Mouse (Mus musculus): ENCODE measurements around the gene Gm48551.
A peak's percentile ranks its signal among the peaks of the same experiment; 100 is the strongest.

The Gm48551 gene

GRCm38 (mm10) chr10:81356991-81357844 is 27.0 kb upstream of the Gm48551 start, which contains the start of gene Mfsd12:
Gene Mfsd12, plus strand, starts transcription at chr10:81357491.
- DNase-seq (ENCODE audit: extremely low spot score) = peak; percentile 85

GRCm38 (mm10) chr10:81358209-81358608 is 26.1 kb upstream of the Gm48551 start:
- no peak for DNase-seq (ENCODE audit: extremely low spot score)

- no peak for DNase-seq (ENCODE audit: extremely low spot score)
Observed at GRCm38 (mm10) chr10:81358841-81359240, 25.4 kb upstream of the Gm48551 start.

- DNase-seq (ENCODE audit: extremely low spot score) = no peak
Observed at GRCm38 (mm10) chr10:81360721-81361120, 23.5 kb upstream of the Gm48551 start.

GRCm38 (mm10) chr10:81362336-81362949 is 21.8 kb upstream of the Gm48551 start:
- DNase-seq (ENCODE audit: extremely low spot score) = no peak

- no peak for DNase-seq (ENCODE audit: extremely low spot score)
Observed at GRCm38 (mm10) chr10:81363436-81364346, 20.6 kb upstream of the Gm48551 start.

- no peak for DNase-seq (ENCODE audit: extremely low spot score)
Observed at GRCm38 (mm10) chr10:81364666-81365065, 19.6 kb upstream of the Gm48551 start.

GRCm38 (mm10) chr10:81365073-81365472 is 19.2 kb upstream of the Gm48551 start:
- DNase-seq (ENCODE audit: extremely low spot score) = no peak

- peak; percentile 70 for DNase-seq (ENCODE audit: extremely low spot score)
Observed at GRCm38 (mm10) chr10:81365672-81366476, 18.4 kb upstream of the Gm48551 start, which contains the start of gene 4930404N11Rik. Gene 4930404N11Rik, minus strand, starts transcription at chr10:81365816.

- no peak for DNase-seq (ENCODE audit: extremely low spot score)
Observed at GRCm38 (mm10) chr10:81366477-81367206, 17.6 kb upstream of the Gm48551 start.

GRCm38 (mm10) chr10:81367207-81367495 is 17.1 kb upstream of the Gm48551 start:
- DNase-seq (ENCODE audit: extremely low spot score) = no peak

- no peak for DNase-seq (ENCODE audit: extremely low spot score)
Observed at GRCm38 (mm10) chr10:81375322-81375721, 8.9 kb upstream of the Gm48551 start.

- no peak for DNase-seq (ENCODE audit: extremely low spot score)
Observed at GRCm38 (mm10) chr10:81376561-81377361, 7.5 kb upstream of the Gm48551 start.

GRCm38 (mm10) chr10:81377362-81377664 is 7.0 kb upstream of the Gm48551 start:
- no peak for DNase-seq (ENCODE audit: extremely low spot score)

- no peak for DNase-seq (ENCODE audit: extremely low spot score)
Observed at GRCm38 (mm10) chr10:81377793-81378552, 6.3 kb upstream of the Gm48551 start, which contains the start of gene Fzr1. Gene Fzr1, minus strand, starts transcription at chr10:81378516.

GRCm38 (mm10) chr10:81378553-81379182 is 5.6 kb upstream of the Gm48551 start:
- DNase-seq (ENCODE audit: extremely low spot score) = peak; percentile 100

- no peak for DNase-seq (ENCODE audit: extremely low spot score)
Observed at GRCm38 (mm10) chr10:81379183-81379553, 5.1 kb upstream of the Gm48551 start.

- DNase-seq (ENCODE audit: extremely low spot score) = no peak
Observed at GRCm38 (mm10) chr10:81379809-81380378, 4.4 kb upstream of the Gm48551 start.
